Mouse (Mus musculus) testis, adult 2 months (tissue): Measurements from ENCODE around the gene Kcnj15.

Source experiments
- CTCF ChIP-seq: fragments of 200-500 bp; IDR thresholded peaks from 2 replicates; pipeline ENCODE4 v1.5.1; 2012; ENCODE audit warnings: low read depth, mild to moderate bottlenecking, inconsistent platforms, low read length, moderate library complexity; ENCODE audit not compliant: control insufficient read depth, insufficient read depth, insufficient replicate concordance
- POLR2A ChIP-seq: fragments of 200-500 bp; IDR thresholded peaks from 2 replicates; pipeline ENCODE4 v1.6.1; 2012; ENCODE audit warnings: low read depth, mild to moderate bottlenecking, inconsistent platforms, low read length, moderate library complexity; ENCODE audit not compliant: control insufficient read depth

GRCm38 (mm10) chr16:95332159-95332558, 74.8 kb downstream of the Kcnj15 start:
- TF ChIP-seq CTCF (no peak), POLR2A (no peak)
